Mouse (Mus musculus) heart, embryonic 11.5 days (tissue): ENCODE data around the gene 1700028J19Rik. TPM values are rescaled to one million over a fixed set of nuclear protein-coding genes. Genes with fewer than 3 reads are reported as not detected.
"Not testable (repeated sequence)": the region's sequence is repeated elsewhere in the genome, so short reads cannot be mapped to it uniquely, and the experiment has no call there.

ENCODE experiments used
- ATAC-seq: fragments of 200-750 bp; cut with Nextera tagmentation; replicated peaks from 2 replicates; pipeline ENCODE4 v1.8.0; 2017; ENCODE audit warnings: moderate library complexity; ENCODE audit not compliant: insufficient number of reproducible peaks, low FRiP score, low TSS enrichment
- H3K27ac ChIP-seq: fragments of 300-500 bp; sonication (generic); 2 replicates; pipeline ENCODE4 v1.5.1; 2014; ENCODE audit warnings: mild to moderate bottlenecking, low read depth, low read length
- H3K27me3 ChIP-seq: fragments of 300-500 bp; sonication (generic); 2 replicates; pipeline ENCODE4 v1.6.1; 2014; ENCODE audit warnings: mild to moderate bottlenecking, low read length, mixed read lengths; ENCODE audit not compliant: control insufficient read depth, insufficient read depth
- H3K36me3 ChIP-seq: fragments of 300-500 bp; sonication (generic); 2 replicates; pipeline ENCODE4 v1.6.1; 2014; ENCODE audit warnings: mild to moderate bottlenecking, low read length, moderate library complexity, mixed read lengths; ENCODE audit not compliant: control insufficient read depth, insufficient read depth
- H3K4me1 ChIP-seq: fragments of 300-500 bp; sonication (generic); 2 replicates; pipeline ENCODE4 v1.6.1; 2014; ENCODE audit warnings: low read length; ENCODE audit not compliant: control insufficient read depth, insufficient read depth
- H3K4me2 ChIP-seq: fragments of 300-500 bp; sonication (generic); 2 replicates; pipeline ENCODE4 v1.6.1; 2014; ENCODE audit warnings: mild to moderate bottlenecking, moderate library complexity
- H3K4me3 ChIP-seq: fragments of 300-500 bp; sonication (generic); 2 replicates; pipeline ENCODE4 v1.5.1; 2014; ENCODE audit warnings: low read depth, low read length
- H3K9ac ChIP-seq: fragments of 300-500 bp; sonication (generic); 2 replicates; pipeline ENCODE4 v1.6.1; 2014; ENCODE audit warnings: mild to moderate bottlenecking, low read depth, low read length, moderate library complexity
- H3K9me3 ChIP-seq: fragments of 300-500 bp; sonication (generic); replicated peaks from 2 replicates; pipeline ENCODE4 v1.6.1; 2016; ENCODE audit warnings: low read length; ENCODE audit not compliant: control insufficient read depth
- WGBS: fragments of 180-500 bp; shearing (Covaris S2); extraction: QIAGEN DNeasy Blood & Tissue Kit; methylation state at CpG from one replicate; pipeline ENCODE4 v1.1.7; 2014; ENCODE audit not compliant: insufficient replicate concordance; 5-methylcytosine and 5-hydroxymethylcytosine counted together
- polyA plus RNA-seq: library from polyadenylated mRNA; unstranded; fragments of >200 nt; fragmentation: Nextera tagmentation; extraction: Ambion mirVana; gene quantifications from 2 replicates; pipeline ENCODE4 v1.2.1, GENCODE M21; 2014

Gene 1700028J19Rik
- polyA plus RNA-seq, 1 experiment from 2014 or later: 1.7 TPM

DNA sequence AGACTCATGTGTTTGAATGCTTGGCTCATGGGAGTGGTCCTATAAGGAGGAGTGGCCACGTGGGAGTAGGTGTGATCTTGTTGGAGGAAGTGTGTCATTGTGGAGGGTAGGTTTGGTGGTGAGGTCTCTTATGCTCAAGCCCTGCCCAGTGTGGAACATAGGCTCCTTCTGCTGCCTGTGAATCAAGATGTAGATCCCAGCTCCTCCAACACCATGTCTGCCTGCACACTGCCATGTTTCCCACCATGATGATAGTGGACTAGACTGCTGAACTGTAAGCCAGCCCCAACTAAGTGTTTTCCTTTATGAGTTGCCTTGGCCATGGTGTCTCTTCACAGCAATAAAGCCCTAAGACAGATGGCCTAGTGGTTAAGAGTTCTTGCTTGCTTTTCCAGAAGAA, 2.4 kb downstream of the 1700028J19Rik start:
- Histone ChIP-seq H3K4me3 (no peak overlapping the region), H3K4me1 (peaks cover 10% of the 10 kb centered on the region; the same call in 1 of the 2 replicates), H3K4me2 (no peak overlapping the region), H3K36me3 (0 out of 2 replicates have a peak, but pooled peaks cover 5% of the 10 kb centered on the region), H3K9ac (no peak overlapping the region), H3K27me3 (no peaks in the 10 kb centered on the region), H3K9me3 (no peaks in the 10 kb centered on the region), H3K27ac (no peak overlapping the region)
- no peak for ATAC-seq
- 59% methylated on average over 1 of the region's 1 CpGs for WGBS

DNA sequence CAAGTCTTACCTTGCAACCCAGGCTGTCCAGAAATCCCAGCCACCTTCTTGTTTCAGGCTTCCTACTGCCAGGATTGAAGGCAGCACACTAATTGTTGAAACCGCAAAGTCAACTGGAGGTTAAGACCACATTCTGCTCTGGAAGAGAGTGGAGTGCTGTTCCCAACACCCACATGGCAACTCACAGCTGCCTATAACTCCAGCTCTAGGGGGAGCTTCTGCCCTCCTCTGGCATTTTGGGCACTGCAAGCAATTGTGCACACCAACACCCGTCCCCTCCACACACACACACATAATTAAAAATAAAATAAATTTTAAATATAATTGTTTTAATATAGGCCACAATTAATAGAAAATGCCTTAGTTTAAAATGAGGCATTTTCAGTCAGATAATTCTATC, 5.3 kb downstream of the 1700028J19Rik start:
- Histone ChIP-seq H3K4me1 (peaks cover 6% of the 10 kb centered on the region; the same call in 1 of the 2 replicates), H3K9me3 (no peaks in the 10 kb centered on the region), H3K36me3 (no peaks in the 10 kb centered on the region), H3K9ac (no peak overlapping the region), H3K27ac (no peak overlapping the region), H3K27me3 (no peaks in the 10 kb centered on the region), H3K4me3 (no peak overlapping the region), H3K4me2 (no peak overlapping the region)
- no peak for ATAC-seq
- 63% methylated on average over 2 of the region's 2 CpGs for WGBS

DNA sequence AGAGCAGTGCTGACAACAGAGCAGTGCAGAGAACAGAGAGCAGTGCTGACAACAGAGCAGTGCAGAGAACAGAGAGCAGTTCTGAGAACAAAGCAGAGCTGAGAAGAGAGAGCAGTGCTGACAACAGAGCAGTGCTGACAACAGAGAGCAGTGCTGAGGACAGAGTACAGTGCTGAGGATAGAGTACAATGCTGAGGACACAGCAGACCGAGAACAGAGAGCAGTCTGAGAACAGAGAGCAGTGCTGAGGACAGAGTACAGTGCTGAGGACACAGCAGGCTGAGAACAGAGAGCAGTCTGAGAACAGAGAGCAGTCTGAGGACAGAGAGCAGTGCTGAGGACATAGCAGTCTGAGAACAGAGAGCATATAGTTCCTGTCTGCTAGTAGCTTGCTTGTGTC, 5.8 kb downstream of the 1700028J19Rik start:
- H3K27me3 ChIP-seq: no peaks in the 10 kb centered on the region
- no peaks in the 10 kb centered on the region for H3K36me3 ChIP-seq
- ATAC-seq: no peak
- H3K9ac ChIP-seq: no peak overlapping the region
- no peak overlapping the region for H3K4me2 ChIP-seq
- no peak overlapping the region for H3K27ac ChIP-seq
- H3K9me3 ChIP-seq: no peaks in the 10 kb centered on the region
- WGBS: 62% methylated on average over 1 of the region's 1 CpGs
- no peak overlapping the region for H3K4me3 ChIP-seq
- peaks cover 6% of the 10 kb centered on the region; the same call in 1 of the 2 replicates for H3K4me1 ChIP-seq

DNA sequence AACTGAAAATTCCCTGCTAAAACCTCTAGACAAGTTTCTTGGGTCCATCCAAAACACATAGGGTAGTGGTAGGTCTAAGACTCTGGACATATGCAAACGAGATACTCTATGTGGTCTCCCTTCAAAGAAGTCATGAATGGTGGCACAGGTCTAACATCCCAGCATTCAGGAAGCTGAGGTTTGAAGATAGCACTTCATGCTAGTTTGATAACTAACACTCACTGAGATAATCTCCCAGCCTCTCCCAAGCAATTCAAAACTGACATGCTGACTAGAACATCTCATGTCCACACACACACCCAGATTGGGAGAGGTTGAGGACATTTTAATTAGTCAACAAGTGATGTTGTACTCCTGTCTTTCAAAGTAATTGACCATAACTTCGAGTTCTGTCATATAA, 6.6 kb downstream of the 1700028J19Rik start:
- 55% methylated on average over 2 of the region's 2 CpGs for WGBS
- no peak overlapping the region for H3K27ac ChIP-seq
- H3K4me1 ChIP-seq: no peaks in the 10 kb centered on the region

DNA sequence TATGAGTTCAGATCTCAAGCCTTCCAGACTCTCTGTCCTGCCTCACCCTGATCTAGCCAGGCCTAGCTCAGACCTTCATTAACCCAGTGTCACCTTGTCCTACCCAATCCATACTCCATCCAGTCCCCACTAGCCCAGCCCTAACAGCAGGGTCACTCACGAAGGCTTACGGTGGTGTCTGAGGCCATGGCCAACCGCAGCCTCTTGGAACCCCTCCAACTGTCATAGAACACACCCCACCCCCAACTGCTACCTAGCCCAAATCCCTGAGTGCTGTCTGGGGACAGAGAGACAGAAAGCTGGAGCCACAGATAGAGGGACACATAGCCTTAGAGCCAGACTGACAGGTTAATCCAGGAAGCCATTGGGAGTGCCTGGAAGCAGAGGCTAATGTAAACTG, 10.6 kb downstream of the 1700028J19Rik start, which contains the start of gene Gm36864:
Gm36864 (plus strand) TSS at position 269 of the 400 bp plus-strand sequence.
- no peaks in the 10 kb centered on the region for H3K4me1 ChIP-seq
- H3K27me3 ChIP-seq: no peaks in the 10 kb centered on the region
- H3K36me3 ChIP-seq: no peaks in the 10 kb centered on the region
- H3K9ac ChIP-seq: no peak within 1 kb of the TSS
- ATAC-seq: no peak
- no peaks in the 10 kb centered on the region for H3K9me3 ChIP-seq
- no peak within 1 kb of the TSS for H3K4me2 ChIP-seq
- 64% methylated on average over 3 of the region's 3 CpGs for WGBS
- H3K27ac ChIP-seq: no peak within 1 kb of the TSS
- no peak within 1 kb of the TSS for H3K4me3 ChIP-seq

More for the DNA sequence above, 6.6 kb downstream of the 1700028J19Rik start:
- ATAC-seq: no peak
- H3K4me2 ChIP-seq: no peak overlapping the region
- H3K9ac ChIP-seq: no peak overlapping the region
- no peak overlapping the region for H3K4me3 ChIP-seq
- no peaks in the 10 kb centered on the region for H3K9me3 ChIP-seq
- no peaks in the 10 kb centered on the region for H3K36me3 ChIP-seq
- no peaks in the 10 kb centered on the region for H3K27me3 ChIP-seq

DNA sequence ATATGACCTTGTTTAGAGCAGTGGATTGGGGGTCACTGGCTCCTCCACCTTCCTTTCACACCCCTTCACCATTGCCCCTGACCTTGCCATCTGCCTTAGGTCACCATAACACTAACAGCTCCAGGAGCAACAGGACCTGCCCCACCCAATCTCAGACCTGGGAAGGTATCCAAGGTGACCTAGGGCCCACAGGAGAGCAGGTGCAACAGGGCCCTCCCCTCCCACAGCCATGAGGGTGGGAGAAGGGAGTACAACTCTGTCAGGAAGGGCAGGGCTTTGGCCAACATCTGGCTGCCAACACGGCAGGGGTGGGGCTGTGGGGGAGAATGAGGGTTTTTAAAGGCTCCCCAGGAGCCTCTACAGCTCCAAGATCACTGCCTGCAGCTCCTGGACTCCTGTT, 21.4 kb downstream of the 1700028J19Rik start, which contains the start of gene Klk1:
Klk1 (plus strand) TSS at position 285 of the 400 bp plus-strand sequence.
- no peak within 1 kb of the TSS for H3K27ac ChIP-seq
- ATAC-seq: no peak
- no peaks in the 10 kb centered on the region for H3K4me1 ChIP-seq
- H3K9ac ChIP-seq: no peak within 1 kb of the TSS
- H3K4me2 ChIP-seq: no peak within 1 kb of the TSS
- H3K9me3 ChIP-seq: no peaks in the 10 kb centered on the region
- 22% methylated on average over 1 of the region's 1 CpGs for WGBS
- no peak within 1 kb of the TSS for H3K4me3 ChIP-seq
- no peaks in the 10 kb centered on the region for H3K36me3 ChIP-seq
- H3K27me3 ChIP-seq: no peaks in the 10 kb centered on the region

DNA sequence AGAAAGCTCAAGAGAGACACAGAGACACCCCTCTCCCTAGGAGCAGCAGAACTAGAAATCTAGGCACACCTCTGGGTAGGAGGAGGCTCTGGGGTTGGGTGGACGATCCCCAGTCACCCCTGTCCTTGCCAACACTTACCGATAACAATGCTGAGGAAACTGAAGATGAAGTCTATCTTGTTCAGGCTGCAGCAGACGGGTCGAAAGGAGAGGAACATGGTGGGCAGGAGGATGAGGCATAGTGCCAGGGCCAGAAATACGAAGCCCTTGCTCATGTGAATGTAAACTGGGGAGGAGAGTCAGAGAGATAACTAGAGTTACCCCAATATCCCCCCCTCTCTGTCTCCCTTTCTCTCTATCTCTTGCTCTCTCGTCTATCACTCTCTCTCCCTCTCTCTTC, 24.2 kb downstream of the 1700028J19Rik start:
- H3K27ac ChIP-seq, H3K4me1 ChIP-seq, H3K27me3 ChIP-seq, H3K36me3 ChIP-seq, H3K9ac ChIP-seq, ATAC-seq, H3K9me3 ChIP-seq, H3K4me2 ChIP-seq, H3K4me3 ChIP-seq: not testable (repeated sequence)
- WGBS: 64% methylated on average over 6 of the region's 6 CpGs

DNA sequence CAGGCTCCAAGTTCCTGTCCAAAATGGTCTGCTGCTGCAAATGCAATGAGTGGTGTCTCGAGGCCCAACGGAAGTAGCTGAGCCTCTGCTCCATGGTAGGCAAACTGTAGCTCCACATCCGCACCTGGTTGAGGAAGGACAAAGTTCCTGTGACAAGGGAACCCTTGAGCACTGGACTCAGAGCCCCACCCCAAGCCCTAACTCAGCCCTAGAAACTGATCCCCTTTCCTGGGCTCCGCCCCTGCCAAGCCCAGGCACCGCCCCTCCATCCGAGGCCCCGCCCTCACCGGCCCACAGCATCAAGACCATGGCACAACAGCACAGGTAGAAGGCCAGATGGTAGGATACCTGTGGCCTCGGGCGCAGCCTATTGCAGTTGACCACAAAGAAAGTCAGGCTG, 24.9 kb downstream of the 1700028J19Rik start:
- not testable (repeated sequence) for H3K4me2 ChIP-seq, H3K9me3 ChIP-seq, ATAC-seq, H3K36me3 ChIP-seq, H3K9ac ChIP-seq, H3K4me1 ChIP-seq, H3K27me3 ChIP-seq, H3K4me3 ChIP-seq, H3K27ac ChIP-seq
- 65% methylated on average over 8 of the region's 10 CpGs for WGBS

DNA sequence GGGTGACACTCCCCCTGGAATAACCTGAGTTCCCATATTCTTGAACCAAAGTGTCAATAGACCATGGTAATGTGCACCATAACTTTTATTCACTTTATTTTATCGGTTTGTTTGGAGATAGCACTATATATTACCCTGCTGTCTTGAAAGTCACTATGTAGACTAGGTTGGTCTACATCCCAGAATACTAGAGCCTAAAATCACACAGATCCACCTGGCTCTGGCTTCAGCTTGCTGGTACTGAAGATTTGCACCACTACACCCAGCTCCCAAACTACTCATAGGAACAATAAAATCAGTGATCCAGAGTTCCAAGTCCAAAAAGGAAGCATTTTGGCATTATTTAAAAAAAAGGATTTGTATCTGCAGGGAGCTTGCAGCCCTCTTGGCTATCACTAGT, 30.9 kb downstream of the 1700028J19Rik start, which contains the start of gene Klk1b5:
Klk1b5 (plus strand) TSS at position 301 of the 400 bp plus-strand sequence.
- no peaks in the 10 kb centered on the region for H3K27me3 ChIP-seq
- H3K9me3 ChIP-seq: no peaks in the 10 kb centered on the region
- 76% methylated on average over 1 of the region's 1 CpGs for WGBS
- no peak within 1 kb of the TSS for H3K9ac ChIP-seq
- no peak within 1 kb of the TSS for H3K27ac ChIP-seq
- H3K4me2 ChIP-seq: no peak within 1 kb of the TSS
- ATAC-seq: no peak
- H3K4me1 ChIP-seq: no peaks in the 10 kb centered on the region
- no peak within 1 kb of the TSS for H3K4me3 ChIP-seq
- no peaks in the 10 kb centered on the region for H3K36me3 ChIP-seq
